Mouse (Mus musculus): ENCODE results near the gene Smyd3. TPM values are rescaled to one million over a fixed set of nuclear protein-coding genes. Genes with fewer than 3 reads are reported as not detected.

The Smyd3 gene
- polyA plus RNA-seq, 1 experiment from 2014 or later = 11.3 TPM

DNA sequence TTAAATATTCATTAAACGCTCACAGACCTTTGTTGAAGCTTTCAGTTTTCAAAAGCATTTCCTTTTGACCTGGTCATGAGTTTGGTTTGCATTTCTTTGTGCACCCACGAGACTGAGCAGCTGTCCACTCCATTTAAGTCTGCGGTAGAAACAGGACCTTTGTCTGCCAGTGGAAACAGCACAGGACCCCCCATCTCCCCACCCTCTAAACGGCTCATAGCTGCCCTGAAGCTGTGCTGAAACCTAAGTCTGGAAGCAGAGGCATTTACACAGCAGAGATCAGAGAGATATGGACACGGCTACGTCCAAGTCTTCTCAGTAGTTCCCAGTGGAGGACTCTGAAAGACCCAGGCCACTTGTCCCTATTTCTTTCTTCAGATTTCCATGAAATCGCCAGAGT is 305.5 kb downstream of the Smyd3 start:
- Histone ChIP-seq H3K4me3 (ENCODE audit: low read depth, low read length) (no peak overlapping the region), H3K36me3 (ENCODE audit: control insufficient read depth, insufficient read depth) (no peaks in the 10 kb centered on the region), H3K9ac (ENCODE audit: low read depth, low read length) (no peak overlapping the region), H3K27ac (ENCODE audit: low read depth, low read length) (no peak overlapping the region), H3K27me3 (replicated peaks; ENCODE audit: control insufficient read depth, insufficient read depth, low read length) (no peaks in the 10 kb centered on the region), H3K9me3 (ENCODE audit: control insufficient read depth) (no peaks in the 10 kb centered on the region), H3K4me2 (replicated peaks; ENCODE audit: low read depth) (no peak overlapping the region), H3K4me1 (replicated peaks; ENCODE audit: control insufficient read depth, insufficient read depth, low read length) (no peaks in the 10 kb centered on the region)
- ATAC-seq = no peak
- whole genome bisulfite sequencing = 47% methylated on average over 7 of the region's 7 CpGs
- no peak for TF ChIP-seq CTCF (IDR thresholded peaks at IDR 0.05; ENCODE audit: low read depth)

DNA sequence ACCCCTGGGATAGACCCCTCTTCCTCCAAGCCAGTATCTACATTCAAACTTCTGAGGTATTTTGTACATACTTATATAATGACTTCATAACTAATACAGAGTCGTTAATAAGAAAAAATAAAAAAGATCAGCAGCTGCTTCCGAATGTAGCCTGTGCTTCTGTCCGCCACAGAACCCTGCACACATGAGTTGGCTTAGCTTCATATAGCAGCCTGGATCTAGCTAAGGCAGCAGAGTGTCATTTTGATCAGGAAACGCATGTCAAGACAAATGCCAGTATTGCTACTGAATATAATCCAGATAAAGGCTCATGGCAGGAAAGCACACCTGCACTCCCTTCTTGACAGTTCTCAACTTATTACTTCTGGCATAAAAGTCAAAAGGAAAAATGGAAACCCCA is 306.5 kb downstream of the Smyd3 start:
- Histone ChIP-seq H3K4me1 (replicated peaks; ENCODE audit: control insufficient read depth, insufficient read depth, low read length) (no peaks in the 10 kb centered on the region), H3K9me3 (ENCODE audit: control insufficient read depth) (no peaks in the 10 kb centered on the region), H3K4me2 (replicated peaks; ENCODE audit: low read depth) (no peak overlapping the region), H3K9ac (ENCODE audit: low read depth, low read length) (no peak overlapping the region), H3K4me3 (ENCODE audit: low read depth, low read length) (no peak overlapping the region), H3K36me3 (ENCODE audit: control insufficient read depth, insufficient read depth) (no peaks in the 10 kb centered on the region), H3K27me3 (replicated peaks; ENCODE audit: control insufficient read depth, insufficient read depth, low read length) (no peaks in the 10 kb centered on the region), H3K27ac (ENCODE audit: low read depth, low read length) (no peak overlapping the region)
- TF ChIP-seq CTCF (IDR thresholded peaks at IDR 0.05; ENCODE audit: low read depth) = no peak
- ATAC-seq = no peak
- 76% methylated on average over 4 of the region's 4 CpGs for WGBS

DNA sequence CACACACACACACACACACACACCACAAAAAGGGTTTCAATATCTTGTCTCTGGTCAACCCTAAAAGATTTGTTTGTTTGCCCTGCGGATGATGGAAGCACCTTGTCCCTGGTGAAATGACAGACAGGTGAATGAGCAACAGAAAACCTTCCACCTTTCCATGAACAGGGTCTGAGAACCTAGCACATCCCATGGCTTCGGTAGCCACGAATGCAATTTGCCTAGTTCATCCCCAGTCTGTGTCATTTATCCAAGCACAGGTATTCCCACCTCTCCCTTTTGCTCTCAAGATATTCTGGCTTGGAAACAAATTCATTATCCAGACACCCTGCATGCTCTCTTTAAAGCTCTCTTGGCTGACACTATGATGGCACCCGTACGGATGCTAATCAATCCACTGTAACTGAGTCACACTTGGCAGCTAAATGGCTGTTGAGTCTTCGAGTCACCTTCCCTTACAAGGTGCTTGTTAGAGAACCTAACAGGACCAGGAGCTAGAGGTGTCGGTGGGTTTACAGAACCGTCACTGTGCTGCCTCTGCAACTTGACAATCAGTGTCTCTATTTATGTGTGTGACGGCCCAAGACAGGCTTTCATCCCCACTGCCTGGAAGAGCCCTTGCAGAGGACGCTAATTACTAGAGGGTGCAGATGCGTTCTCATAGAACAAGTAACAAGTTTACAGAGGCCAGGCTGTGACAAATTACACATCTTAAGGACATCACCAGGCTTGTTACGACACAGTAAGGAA is 309.8 kb downstream of the Smyd3 start:
- no peaks in the 10 kb centered on the region for H3K9me3 ChIP-seq (ENCODE audit: control insufficient read depth)
- no peak for ATAC-seq
- no peaks in the 10 kb centered on the region for H3K27me3 ChIP-seq (replicated peaks; ENCODE audit: control insufficient read depth, insufficient read depth, low read length)
- no peak for TF ChIP-seq CTCF (IDR thresholded peaks at IDR 0.05; ENCODE audit: low read depth)
- H3K36me3 ChIP-seq (ENCODE audit: control insufficient read depth, insufficient read depth) = no peaks in the 10 kb centered on the region
- H3K27ac ChIP-seq (ENCODE audit: low read depth, low read length) = no peak overlapping the region
- no peak overlapping the region for H3K9ac ChIP-seq (ENCODE audit: low read depth, low read length)
- no peak overlapping the region for H3K4me3 ChIP-seq (ENCODE audit: low read depth, low read length)
- H3K4me2 ChIP-seq (replicated peaks; ENCODE audit: low read depth) = no peak overlapping the region
- no peaks in the 10 kb centered on the region for H3K4me1 ChIP-seq (replicated peaks; ENCODE audit: control insufficient read depth, insufficient read depth, low read length)
- 77% methylated on average over 12 of the region's 12 CpGs for WGBS

- 56% methylated on average over 9 of the region's 9 CpGs for WGBS
- no peaks in the 10 kb centered on the region for H3K4me1 ChIP-seq (replicated peaks; ENCODE audit: control insufficient read depth, insufficient read depth, low read length)
- H3K9me3 ChIP-seq (ENCODE audit: control insufficient read depth) = no peaks in the 10 kb centered on the region
- ATAC-seq = no peak
- no peak overlapping the region for H3K4me3 ChIP-seq (ENCODE audit: low read depth, low read length)
- no peak overlapping the region for H3K27ac ChIP-seq (ENCODE audit: low read depth, low read length)
- no peak overlapping the region for H3K4me2 ChIP-seq (replicated peaks; ENCODE audit: low read depth)
- H3K9ac ChIP-seq (ENCODE audit: low read depth, low read length) = no peak overlapping the region
- no peak for TF ChIP-seq CTCF (IDR thresholded peaks at IDR 0.05; ENCODE audit: low read depth)
- no peaks in the 10 kb centered on the region for H3K27me3 ChIP-seq (replicated peaks; ENCODE audit: control insufficient read depth, insufficient read depth, low read length)
- no peaks in the 10 kb centered on the region for H3K36me3 ChIP-seq (ENCODE audit: control insufficient read depth, insufficient read depth)
These were observed 310.6 kb downstream of the Smyd3 start for GRCm38 (mm10) chr1:179207180-179207741.

DNA sequence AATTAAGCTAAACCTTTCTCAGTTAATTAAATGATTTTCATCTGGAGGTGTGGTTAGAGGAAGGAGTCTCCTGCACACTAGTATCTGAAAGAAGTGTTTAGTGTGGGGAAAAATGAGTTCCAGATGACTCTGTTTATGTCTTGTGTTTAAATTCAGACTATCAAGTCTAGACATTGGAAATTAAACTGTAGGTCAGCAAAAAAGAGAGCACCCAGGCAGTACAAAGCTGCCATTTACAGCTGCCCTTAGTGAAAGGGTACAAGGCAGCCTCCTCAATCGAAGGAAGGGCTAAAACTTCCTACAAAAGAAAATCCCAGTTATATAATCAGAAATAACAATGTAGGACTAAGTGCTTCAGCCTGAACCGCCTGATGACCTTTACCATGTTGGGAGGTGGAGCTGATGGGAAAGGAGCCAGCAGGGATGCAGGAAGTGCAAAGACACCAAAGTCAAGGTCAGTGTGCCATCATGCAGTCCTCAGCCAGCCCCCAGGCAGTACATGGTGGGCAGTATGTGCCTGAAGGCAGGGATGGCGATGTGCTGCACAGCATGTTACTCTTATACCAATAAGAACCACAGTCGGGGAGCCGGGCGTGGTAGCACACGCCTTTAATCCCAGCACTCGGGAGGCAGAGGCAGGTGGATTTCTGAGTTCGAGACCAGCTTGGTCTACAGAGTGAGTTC is 319.2 kb downstream of the Smyd3 start:
- H3K4me3 ChIP-seq (ENCODE audit: low read depth, low read length) = no peak overlapping the region
- no peak overlapping the region for H3K27ac ChIP-seq (ENCODE audit: low read depth, low read length)
- ATAC-seq = no peak
- no peaks in the 10 kb centered on the region for H3K36me3 ChIP-seq (ENCODE audit: control insufficient read depth, insufficient read depth)
- H3K9ac ChIP-seq (ENCODE audit: low read depth, low read length) = no peak overlapping the region
- H3K4me2 ChIP-seq (replicated peaks; ENCODE audit: low read depth) = no peak overlapping the region
- 84% methylated on average over 9 of the region's 9 CpGs for WGBS
- no peak for TF ChIP-seq CTCF (IDR thresholded peaks at IDR 0.05; ENCODE audit: low read depth)
- H3K4me1 ChIP-seq (replicated peaks; ENCODE audit: control insufficient read depth, insufficient read depth, low read length) = no peaks in the 10 kb centered on the region
- no peaks in the 10 kb centered on the region for H3K27me3 ChIP-seq (replicated peaks; ENCODE audit: control insufficient read depth, insufficient read depth, low read length)
- H3K9me3 ChIP-seq (ENCODE audit: control insufficient read depth) = no peaks in the 10 kb centered on the region

DNA sequence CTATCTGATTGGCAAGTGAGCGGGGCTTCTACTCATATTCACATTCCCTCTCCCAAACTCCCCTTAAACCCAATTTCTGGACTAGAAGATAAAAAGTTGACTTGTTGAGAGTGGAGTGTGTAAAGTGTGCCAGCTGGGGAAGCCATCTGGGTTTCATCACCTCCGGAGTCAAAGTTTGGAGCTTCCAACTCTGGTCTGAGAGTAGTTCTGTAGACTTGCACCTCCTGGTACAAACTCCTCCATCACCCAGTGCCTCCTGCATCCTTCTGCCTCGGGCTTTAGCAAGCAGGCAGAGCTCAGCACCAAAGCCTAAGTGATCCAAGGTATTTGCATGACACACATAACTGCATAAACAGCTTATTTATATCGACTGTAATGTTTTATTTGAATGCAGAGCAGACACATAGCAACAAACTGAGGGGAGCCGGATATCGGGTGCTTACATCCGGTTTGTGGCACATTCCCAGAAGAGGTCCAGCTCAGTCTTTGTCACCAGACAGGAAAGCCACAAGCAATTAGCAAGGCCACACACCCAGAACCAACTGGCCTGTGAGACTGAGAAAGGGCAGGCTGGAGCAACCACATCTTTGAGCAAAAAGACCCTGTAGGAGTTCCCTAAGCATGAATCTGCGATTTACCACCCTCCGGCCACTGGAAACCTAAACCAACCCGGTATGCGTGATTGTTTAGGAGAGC is 319.9 kb downstream of the Smyd3 start:
- Histone ChIP-seq H3K27me3 (replicated peaks; ENCODE audit: control insufficient read depth, insufficient read depth, low read length) (no peaks in the 10 kb centered on the region), H3K36me3 (ENCODE audit: control insufficient read depth, insufficient read depth) (no peaks in the 10 kb centered on the region), H3K4me1 (replicated peaks; ENCODE audit: control insufficient read depth, insufficient read depth, low read length) (no peaks in the 10 kb centered on the region), H3K4me2 (replicated peaks; ENCODE audit: low read depth) (no peak overlapping the region), H3K4me3 (ENCODE audit: low read depth, low read length) (no peak overlapping the region), H3K9me3 (ENCODE audit: control insufficient read depth) (no peaks in the 10 kb centered on the region), H3K27ac (ENCODE audit: low read depth, low read length) (no peak overlapping the region), H3K9ac (ENCODE audit: low read depth, low read length) (no peak overlapping the region)
- whole genome bisulfite sequencing = 63% methylated on average over 11 of the region's 11 CpGs
- TF ChIP-seq CTCF (IDR thresholded peaks at IDR 0.05; ENCODE audit: low read depth) = no peak
- ATAC-seq = no peak

Data from intestine, postnatal 0 days (tissue).